Mouse (Mus musculus) kidney, embryonic 16.5 days (tissue): ENCODE results near the gene Mapre1. TPM values are rescaled to one million over a fixed set of nuclear protein-coding genes. Genes with fewer than 3 reads are reported as not detected.

Source experiments
- ATAC-seq: fragments of 200-750 bp; cut with Nextera tagmentation; 2 replicates; pipeline ENCODE4 v1.8.0; 2017; ENCODE audit warnings: moderate TSS enrichment; ENCODE audit not compliant: low FRiP score, low TSS enrichment
- H3K27ac ChIP-seq: fragments of 300-500 bp; sonication (generic); 2 replicates; pipeline ENCODE4 v1.5.1; 2014; ENCODE audit warnings: low read length
- H3K27me3 ChIP-seq: fragments of 300-500 bp; sonication (generic); 2 replicates; pipeline ENCODE4 v1.6.1; 2014; ENCODE audit warnings: low read length, control low read depth, mixed read lengths; ENCODE audit not compliant: insufficient read depth
- H3K36me3 ChIP-seq: fragments of 300-500 bp; sonication (generic); 2 replicates; pipeline ENCODE4 v1.6.1; 2014; ENCODE audit warnings: low read length, control low read depth, mixed read lengths; ENCODE audit not compliant: insufficient read depth
- H3K4me1 ChIP-seq: fragments of 300-500 bp; sonication (generic); 2 replicates; pipeline ENCODE4 v1.6.1; 2014; ENCODE audit warnings: low read length, control low read depth, mixed read lengths; ENCODE audit not compliant: insufficient read depth
- H3K4me2 ChIP-seq: fragments of 300-500 bp; sonication (generic); replicated peaks from 2 replicates; pipeline ENCODE4 v1.6.1; 2014; ENCODE audit warnings: low read depth, low read length
- H3K4me3 ChIP-seq: fragments of 300-500 bp; sonication (generic); 2 replicates; pipeline ENCODE4 v1.5.1; 2014; ENCODE audit warnings: mild to moderate bottlenecking, low read length
- H3K9ac ChIP-seq: fragments of 300-500 bp; sonication (generic); replicated peaks from 2 replicates; pipeline ENCODE4 v1.6.1; 2014; ENCODE audit warnings: low read length
- H3K9me3 ChIP-seq: fragments of 300-500 bp; sonication (generic); 2 replicates; pipeline ENCODE4 v1.6.1; 2016; ENCODE audit warnings: low read length, control low read depth
- WGBS: fragments of 180-500 bp; shearing (Covaris S2); extraction: QIAGEN DNeasy Blood & Tissue Kit; methylation state at CpG from one replicate; pipeline ENCODE4 v1.1.7; 2014; 5-methylcytosine and 5-hydroxymethylcytosine counted together
- polyA plus RNA-seq: library from polyadenylated mRNA; unstranded; fragments of >200 nt; fragmentation: Nextera tagmentation; extraction: Ambion mirVana; gene quantifications from 2 replicates; pipeline ENCODE4 v1.2.1, GENCODE M21; 2015

Mapre1 gene
- polyA plus RNA-seq, 1 experiment from 2014 or later = 228 TPM

- WGBS = 81% methylated on average over 8 of the region's 8 CpGs
- Histone ChIP-seq H3K4me1 (no peaks in the 10 kb centered on the region), H3K36me3 (no peaks in the 10 kb centered on the region), H3K9me3 (no peaks in the 10 kb centered on the region), H3K4me2 (no peak overlapping the region), H3K27ac (no peak overlapping the region), H3K9ac (no peak overlapping the region), H3K27me3 (no peaks in the 10 kb centered on the region), H3K4me3 (no peak overlapping the region)
- no peak for ATAC-seq
Observed at GRCm38 (mm10) chr2:153808146-153808545, 67.1 kb downstream of the Mapre1 start.

DNA sequence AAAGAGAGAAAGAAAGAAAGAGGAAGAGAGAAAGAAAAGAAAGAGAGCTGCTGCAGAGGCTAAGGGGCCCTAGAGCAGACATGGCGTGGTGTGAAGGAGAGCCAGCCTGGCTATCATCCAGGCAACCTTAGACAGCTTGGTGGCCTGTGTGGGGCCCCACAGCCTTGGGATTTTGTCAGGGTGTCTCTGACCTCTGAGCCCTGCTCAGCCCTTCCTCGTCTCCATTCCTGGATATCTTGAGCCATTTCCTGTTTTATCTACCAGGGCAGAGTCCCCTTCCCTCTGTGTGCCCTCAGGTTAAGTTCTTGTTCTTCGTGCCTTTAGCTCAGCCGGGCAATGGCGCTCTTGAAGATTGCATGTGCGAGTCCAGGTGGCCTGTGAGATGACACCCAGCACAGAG lies 67.8 kb downstream of the Mapre1 start:
- Histone ChIP-seq H3K36me3 (no peaks in the 10 kb centered on the region), H3K4me2 (no peak overlapping the region), H3K4me3 (no peak overlapping the region), H3K9ac (no peak overlapping the region), H3K9me3 (no peaks in the 10 kb centered on the region), H3K27me3 (no peaks in the 10 kb centered on the region), H3K27ac (no peak overlapping the region), H3K4me1 (no peaks in the 10 kb centered on the region)
- WGBS = 70% methylated on average over 6 of the region's 6 CpGs
- ATAC-seq = no peak

- 65% methylated on average over 3 of the region's 3 CpGs for WGBS
- Histone ChIP-seq H3K4me3 (no peak overlapping the region), H3K4me1 (no peaks in the 10 kb centered on the region), H3K9ac (no peak overlapping the region), H3K36me3 (no peaks in the 10 kb centered on the region), H3K27me3 (no peaks in the 10 kb centered on the region), H3K4me2 (no peak overlapping the region), H3K27ac (no peak overlapping the region), H3K9me3 (no peaks in the 10 kb centered on the region)
- ATAC-seq = no peak
Observed at GRCm38 (mm10) chr2:153809921-153810320, 68.8 kb downstream of the Mapre1 start.

DNA sequence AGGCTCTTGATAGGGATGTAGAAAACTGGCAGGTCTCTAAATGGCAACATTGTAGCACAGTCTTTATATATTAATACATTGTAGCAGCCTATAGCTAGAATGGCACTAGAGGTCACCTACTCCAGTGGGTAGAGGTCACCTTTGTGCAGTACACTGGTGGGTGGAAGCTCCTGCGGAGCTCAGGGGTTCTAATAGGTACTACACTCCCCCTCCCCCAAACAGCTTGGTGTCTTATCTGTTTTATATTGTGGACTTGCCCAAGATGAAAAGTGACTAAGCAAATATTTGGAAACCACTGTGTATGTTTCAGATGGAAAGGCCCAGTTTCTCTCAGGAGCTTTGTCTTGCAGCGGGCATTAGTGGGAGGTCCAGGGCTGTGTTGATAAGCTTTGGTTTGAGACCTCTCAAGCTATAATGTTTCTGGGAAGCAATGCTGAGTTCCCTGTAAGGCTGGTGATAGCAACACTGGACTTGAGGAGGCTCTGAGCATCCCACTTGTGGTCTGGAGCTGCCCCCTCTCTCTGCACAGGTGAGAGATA lies 81.0 kb downstream of the Mapre1 start:
- Histone ChIP-seq H3K4me2 (no peak overlapping the region), H3K4me1 (no peaks in the 10 kb centered on the region), H3K9me3 (no peaks in the 10 kb centered on the region), H3K4me3 (no peak overlapping the region), H3K27ac (no peak overlapping the region), H3K36me3 (no peaks in the 10 kb centered on the region), H3K9ac (no peak overlapping the region), H3K27me3 (no peaks in the 10 kb centered on the region)
- WGBS = 94% methylated on average over 2 of the region's 2 CpGs
- no peak for ATAC-seq

Other genes starting within 250 kb of the Mapre1 start
- not detected in 2 replicates for gene 4930404H24Rik, start 248.5 kb upstream of the Mapre1 start, polyA plus RNA-seq
- gene Nol4l, start 211.3 kb upstream of the Mapre1 start, polyA plus RNA-seq = 13.8 and 17.1 TPM in 2 replicates
- 84.2 and 87.4 TPM in 2 replicates for gene Commd7, start 108.5 kb upstream of the Mapre1 start, polyA plus RNA-seq
- 17.3 and 18.1 TPM in 2 replicates for gene Dnmt3b, start 91.8 kb upstream of the Mapre1 start, polyA plus RNA-seq
- not detected in 2 replicates for gene Dnmt3c, start 44.6 kb upstream of the Mapre1 start, polyA plus RNA-seq
- 0.09 TPM in 1 of 2 replicates, not detected in the other for gene Efcab8, start 38.7 kb downstream of the Mapre1 start, polyA plus RNA-seq
- gene Sun5, start 129.8 kb downstream of the Mapre1 start, polyA plus RNA-seq = not detected in 2 replicates
- gene Bpifb2, start 133.8 kb downstream of the Mapre1 start, polyA plus RNA-seq = not detected in 2 replicates
- not detected in 2 replicates for gene Bpifb6, start 159.1 kb downstream of the Mapre1 start, polyA plus RNA-seq
- not detected in 2 replicates for gene Bpifb3, start 177.0 kb downstream of the Mapre1 start, polyA plus RNA-seq
- not detected in 2 replicates for gene Bpifb4, start 196.9 kb downstream of the Mapre1 start, polyA plus RNA-seq
- gene Bpifa6, start 233.7 kb downstream of the Mapre1 start, polyA plus RNA-seq = not detected in 2 replicates